Mouse (Mus musculus) myocyte (in vitro differentiated cells): Measurements from ENCODE around the gene Ptprm.

ENCODE experiments used
- CEBPB ChIP-seq: IDR thresholded peaks from 2 replicates; pipeline ENCODE4 v1.6.1; 2011; ENCODE audit warnings: mild to moderate bottlenecking, moderate library complexity; ENCODE audit not compliant: poor library complexity, insufficient read depth, severe bottlenecking
- E2F4 ChIP-seq: IDR thresholded peaks from one replicate; pipeline ENCODE4 v1.6.1; 2011; ENCODE audit warnings: mild to moderate bottlenecking, control low read depth, moderate library complexity; ENCODE audit not compliant: insufficient read depth
- MAX ChIP-seq: IDR thresholded peaks from one replicate; pipeline ENCODE4 v1.6.1; 2011; ENCODE audit warnings: low read depth, mild to moderate bottlenecking, control low read depth
- MYOD1 ChIP-seq, 3 experiments: IDR thresholded peaks; one replicate each; pipeline ENCODE4 v1.6.1; 2011; ENCODE audit warnings: control low read depth in 2 of 3, low read depth in 2 of 3, mild to moderate bottlenecking in 2 of 3, moderate library complexity in 1 of 3; ENCODE audit not compliant: insufficient read length in 2 of 3, control insufficient read depth in 1 of 3
- MYOG ChIP-seq, 3 experiments: IDR thresholded peaks; one replicate each; pipeline ENCODE4 v1.6.1; 2011; ENCODE audit warnings: control low read depth in 2 of 3, low read depth in 2 of 3, mild to moderate bottlenecking in 2 of 3; ENCODE audit not compliant: insufficient read length in 2 of 3, control insufficient read depth in 1 of 3, insufficient read depth in 1 of 3
- POLR2A ChIP-seq: IDR thresholded peaks from one replicate; pipeline ENCODE4 v1.6.1; 2011; ENCODE audit warnings: low read depth, mild to moderate bottlenecking, control low read depth, moderate library complexity; ENCODE audit not compliant: insufficient read length
- POLR2AphosphoS2 ChIP-seq: IDR thresholded peaks from one replicate; pipeline ENCODE4 v1.6.1; 2011; ENCODE audit warnings: low read depth, control low read depth; ENCODE audit not compliant: insufficient read length
- TCF12 ChIP-seq: IDR thresholded peaks from one replicate; pipeline ENCODE4 v1.6.1; 2011; ENCODE audit warnings: mild to moderate bottlenecking, control low read depth; ENCODE audit not compliant: poor library complexity, insufficient read depth, severe bottlenecking
- USF1 ChIP-seq: IDR thresholded peaks from one replicate; pipeline ENCODE4 v1.6.1; 2011; ENCODE audit warnings: low read depth, mild to moderate bottlenecking, control low read depth, moderate library complexity

GRCm38 (mm10) chr17:67084501-67084900, 269.8 kb downstream of the Ptprm start:
- no peak for TF ChIP-seq POLR2A
- no peak for TF ChIP-seq TCF12
- no peak for TF ChIP-seq MYOD1 (IDR thresholded peaks at IDR 0.05; ENCODE audit: control insufficient read depth in 1 of 3, insufficient read length in 2 of 3, low read depth in 2 of 3)
- TF ChIP-seq E2F4: no peak
- no peak for TF ChIP-seq MAX
- no peak for TF ChIP-seq USF1
- TF ChIP-seq POLR2AphosphoS2: no peak
- TF ChIP-seq MYOG (IDR thresholded peaks at IDR 0.05; ENCODE audit: control insufficient read depth in 1 of 3, insufficient read depth in 1 of 3, insufficient read length in 2 of 3, low read depth in 2 of 3): no peak
- no peak for TF ChIP-seq CEBPB
